In the genomic region with DNA sequence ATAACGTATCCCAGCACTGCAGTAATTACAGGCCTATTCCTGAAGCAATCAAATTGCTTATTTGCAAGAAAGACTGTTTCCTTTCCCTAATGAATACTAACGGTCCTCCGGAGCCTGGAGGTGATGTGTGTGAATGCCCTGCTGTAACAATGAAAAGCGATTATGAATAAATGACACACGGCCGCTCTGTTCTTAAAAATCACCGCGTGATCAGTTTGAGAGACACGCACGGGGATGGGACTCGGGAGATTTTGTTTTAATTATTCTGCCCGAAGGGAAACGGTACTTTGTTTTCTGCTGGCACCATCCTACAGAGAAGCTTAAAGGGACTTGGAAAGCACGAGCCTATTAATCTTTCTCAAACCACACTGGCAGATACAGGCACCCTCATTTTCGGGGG, we compare ENCODE assay signal across 11 mouse cellular contexts. TPM values are rescaled to one million over a fixed set of nuclear protein-coding genes. Genes with fewer than 3 reads are reported as not detected.
DNase-seq lines count a peak whose midpoint lies in the region; ATAC-seq and TF ChIP-seq lines count a peak whose summit lies in the region.
"Had no signal": no experiment of that assay in that cellular context is flagged by ENCODE, and none has a peak within 500 bp of the region (broad histone marks: within the 10 kb centered on the region; RNA-seq: fewer than 3 reads in every experiment).

No protein-coding gene starts in this region.

- peak; percentile 19; the same call in 1 of the 2 replicates for ATAC-seq in embryonic facial prominence, embryonic 14.5 days (ENCODE audit: low read depth)
- ATAC-seq in hindbrain, embryonic 14.5 days (ENCODE audit: low FRiP score), result peak; percentile 76
- ATAC-seq in neural tube, embryonic 13.5 days (ENCODE audit: low read depth), result peak; percentile 75
- ATAC-seq: inflammation-experienced regulatory T-cells, adult 6 months had no signal

- no peaks in the 10 kb centered on the region for H3K9me3 ChIP-seq in embryonic facial prominence, embryonic 14.5 days (ENCODE audit: control insufficient read depth, low read length)
- H3K9me3 ChIP-seq in hindbrain, embryonic 14.5 days (ENCODE audit: control insufficient read depth, low read length), result no peaks in the 10 kb centered on the region
- no peaks in the 10 kb centered on the region for H3K9me3 ChIP-seq in neural tube, embryonic 13.5 days

- H3K4me2 ChIP-seq in embryonic facial prominence, embryonic 14.5 days (ENCODE audit: low read depth, low read length), result peak overlapping the region; percentile 32
- H3K4me2 ChIP-seq in hindbrain, embryonic 14.5 days (replicated peaks), result peak overlapping the region; percentile 41
- H3K4me2 ChIP-seq in neural tube, embryonic 13.5 days, result peak overlapping the region; percentile 40
- H3K4me2 ChIP-seq: liver, embryonic 13.5 days had no signal

- peak overlapping the region; percentile 39; the same call in 1 of the 2 replicates for H3K27ac ChIP-seq in layer of hippocampus, adult 2 months
- no peak overlapping the region for H3K27ac ChIP-seq in embryonic facial prominence, embryonic 14.5 days (replicated peaks; ENCODE audit: low read depth, low read length)
- peak overlapping the region; percentile 76 for H3K27ac ChIP-seq in hindbrain, embryonic 14.5 days
- peak overlapping the region; percentile 73 for H3K27ac ChIP-seq in neural tube, embryonic 13.5 days (replicated peaks)
- H3K27ac ChIP-seq: liver, embryonic 13.5 days had no signal

- TF ChIP-seq CTCF in layer of hippocampus, adult 2 months (conservative IDR thresholded peaks at IDR 0.05), result no peak

- no peaks in the 10 kb centered on the region for H3K36me3 ChIP-seq in embryonic facial prominence, embryonic 14.5 days (ENCODE audit: control insufficient read depth, insufficient read depth, low read length)
- no peaks in the 10 kb centered on the region for H3K36me3 ChIP-seq in hindbrain, embryonic 14.5 days (replicated peaks; ENCODE audit: control insufficient read depth, insufficient read depth)
- no peaks in the 10 kb centered on the region for H3K36me3 ChIP-seq in neural tube, embryonic 13.5 days
- H3K36me3 ChIP-seq: liver, embryonic 13.5 days had no signal

- no peak overlapping the region for H3K9ac ChIP-seq in embryonic facial prominence, embryonic 14.5 days (ENCODE audit: low read depth, low read length)
- H3K9ac ChIP-seq in hindbrain, embryonic 14.5 days, result no peak overlapping the region; the same call in 1 of the 2 replicates
- peak overlapping the region; percentile 38; the same call in 1 of the 2 replicates for H3K9ac ChIP-seq in neural tube, embryonic 13.5 days
- H3K9ac ChIP-seq: liver, embryonic 13.5 days had no signal

- no peak for DNase-seq in layer of hippocampus, adult 2 months (ENCODE audit: low spot score in 2 of 2)
- DNase-seq in layer of hippocampus, adult 18-20 months (ENCODE audit: low spot score in 2 of 2), result no peak
- DNase-seq in embryonic facial prominence, embryonic 14.5 days (ENCODE audit: low spot score), result no peak
- peak; percentile 76 for DNase-seq in hindbrain, embryonic 14.5 days (ENCODE audit: low spot score)
- no peak for DNase-seq in spleen, postnatal 4 days (ENCODE audit: low spot score in 2 of 2)
- no peak for DNase-seq in kidney, postnatal 36 days
- DNase-seq in kidney, postnatal 14 days, result no peak
- DNase-seq: adrenal gland, postnatal 14 days; liver, embryonic 13.5 days had no signal

- peak overlapping the region; percentile 50 for H3K4me3 ChIP-seq in layer of hippocampus, adult 2 months
- H3K4me3 ChIP-seq in embryonic facial prominence, embryonic 14.5 days (ENCODE audit: low read depth, low read length), result no peak overlapping the region
- H3K4me3 ChIP-seq in hindbrain, embryonic 14.5 days (replicated peaks; ENCODE audit: low read length), result no peak overlapping the region
- no peak overlapping the region for H3K4me3 ChIP-seq in neural tube, embryonic 13.5 days
- H3K4me3 ChIP-seq: liver, embryonic 13.5 days had no signal

- no peaks in the 10 kb centered on the region for H3K27me3 ChIP-seq in embryonic facial prominence, embryonic 14.5 days (replicated peaks; ENCODE audit: control insufficient read depth, insufficient read depth, low read length)
- no peaks in the 10 kb centered on the region for H3K27me3 ChIP-seq in hindbrain, embryonic 14.5 days (ENCODE audit: control insufficient read depth, insufficient read depth, low read length)
- 0 out of 2 replicates have a peak, but pooled peaks cover 5% of the 10 kb centered on the region for H3K27me3 ChIP-seq in neural tube, embryonic 13.5 days
- H3K27me3 ChIP-seq: liver, embryonic 13.5 days had no signal

- WGBS in embryonic facial prominence, embryonic 14.5 days, result 36% methylated on average over 15 of the region's 15 CpGs
- WGBS in hindbrain, embryonic 14.5 days, result 14% methylated on average over 15 of the region's 15 CpGs
- 22% methylated on average over 15 of the region's 15 CpGs for WGBS in neural tube, embryonic 13.5 days

- H3K4me1 ChIP-seq in embryonic facial prominence, embryonic 14.5 days (ENCODE audit: control insufficient read depth, insufficient read depth, low read length), result no peaks in the 10 kb centered on the region; the same call in 1 of the 2 replicates
- peaks cover 11% of the 10 kb centered on the region for H3K4me1 ChIP-seq in hindbrain, embryonic 14.5 days (replicated peaks; ENCODE audit: control insufficient read depth, insufficient read depth, low read length)
- peaks cover 45% of the 10 kb centered on the region for H3K4me1 ChIP-seq in neural tube, embryonic 13.5 days (replicated peaks)
- H3K4me1 ChIP-seq: liver, embryonic 13.5 days had no signal

RNA-seq across cellular contexts. Expression of a gene that starts 41.2 kb away (rescaled TPM):
- 10 to 100 TPM; 24.6 to 30.7 TPM for total RNA-seq in layer of hippocampus, adult 2 months (2021)
- total RNA-seq in layer of hippocampus, adult 18-20 months (2021), result 10 to 100 TPM; 21.4 to 24.5 TPM
- 30.9 and 31.3 TPM in 2 replicates for polyA plus RNA-seq in embryonic facial prominence, embryonic 14.5 days (2014; fragmentation: Nextera tagmentation; extraction: Ambion mirVana)
- 16.0 and 22.4 TPM in 2 replicates for polyA plus RNA-seq in hindbrain, embryonic 14.5 days (2014; fragmentation: Nextera tagmentation; extraction: Ambion mirVana)
- 21.7 and 23.1 TPM in 2 replicates for polyA plus RNA-seq in neural tube, embryonic 13.5 days (2015; fragmentation: Nextera tagmentation; extraction: Ambion mirVana)

Comparison
In these comparisons a context has a peak if more than half of its experiments do, and no peak if none do; other contexts are left out.
1. ATAC-seq: peak in every context shown above with its lines; median percentile 76 in hindbrain, embryonic 14.5 days; 75 in neural tube, embryonic 13.5 days; 19 in embryonic facial prominence, embryonic 14.5 days.